Mouse (Mus musculus) kidney, embryonic 16.5 days (tissue): Measurements from ENCODE around the gene Vac14. TPM values are rescaled to one million over a fixed set of nuclear protein-coding genes. Genes with fewer than 3 reads are reported as not detected.
"Not testable (repeated sequence)": the region's sequence is repeated elsewhere in the genome, so short reads cannot be mapped to it uniquely, and the experiment has no call there.

Source experiments
- ATAC-seq: fragments of 200-750 bp; cut with Nextera tagmentation; 2 replicates; pipeline ENCODE4 v1.8.0; 2017; ENCODE audit warnings: moderate TSS enrichment; ENCODE audit not compliant: low FRiP score, low TSS enrichment
- H3K27ac ChIP-seq: fragments of 300-500 bp; sonication (generic); 2 replicates; pipeline ENCODE4 v1.5.1; 2014; ENCODE audit warnings: low read length
- H3K27me3 ChIP-seq: fragments of 300-500 bp; sonication (generic); 2 replicates; pipeline ENCODE4 v1.6.1; 2014; ENCODE audit warnings: low read length, control low read depth, mixed read lengths; ENCODE audit not compliant: insufficient read depth
- H3K36me3 ChIP-seq: fragments of 300-500 bp; sonication (generic); 2 replicates; pipeline ENCODE4 v1.6.1; 2014; ENCODE audit warnings: low read length, control low read depth, mixed read lengths; ENCODE audit not compliant: insufficient read depth
- H3K4me1 ChIP-seq: fragments of 300-500 bp; sonication (generic); 2 replicates; pipeline ENCODE4 v1.6.1; 2014; ENCODE audit warnings: low read length, control low read depth, mixed read lengths; ENCODE audit not compliant: insufficient read depth
- H3K4me2 ChIP-seq: fragments of 300-500 bp; sonication (generic); replicated peaks from 2 replicates; pipeline ENCODE4 v1.6.1; 2014; ENCODE audit warnings: low read depth, low read length
- H3K4me3 ChIP-seq: fragments of 300-500 bp; sonication (generic); 2 replicates; pipeline ENCODE4 v1.5.1; 2014; ENCODE audit warnings: mild to moderate bottlenecking, low read length
- H3K9ac ChIP-seq: fragments of 300-500 bp; sonication (generic); replicated peaks from 2 replicates; pipeline ENCODE4 v1.6.1; 2014; ENCODE audit warnings: low read length
- H3K9me3 ChIP-seq: fragments of 300-500 bp; sonication (generic); 2 replicates; pipeline ENCODE4 v1.6.1; 2016; ENCODE audit warnings: low read length, control low read depth
- WGBS: fragments of 180-500 bp; shearing (Covaris S2); extraction: QIAGEN DNeasy Blood & Tissue Kit; methylation state at CpG from one replicate; pipeline ENCODE4 v1.1.7; 2014; 5-methylcytosine and 5-hydroxymethylcytosine counted together
- polyA plus RNA-seq: library from polyadenylated mRNA; unstranded; fragments of >200 nt; fragmentation: Nextera tagmentation; extraction: Ambion mirVana; gene quantifications from 2 replicates; pipeline ENCODE4 v1.2.1, GENCODE M21; 2015

Vac14 gene
- polyA plus RNA-seq, 1 experiment from 2014 or later = 21.7 TPM

GRCm38 (mm10) chr8:110662545-110662944, 44.2 kb downstream of the Vac14 start:
- H3K36me3 ChIP-seq = peaks cover 2% of the 10 kb centered on the region; the same call in 1 of the 2 replicates
- H3K9me3 ChIP-seq = no peaks in the 10 kb centered on the region
- 79% methylated on average over 5 of the region's 5 CpGs for WGBS
- H3K4me1 ChIP-seq = 0 out of 2 replicates have a peak, but pooled peaks cover 14% of the 10 kb centered on the region
- no peak overlapping the region for H3K4me2 ChIP-seq
- no peak overlapping the region for H3K4me3 ChIP-seq
- no peak overlapping the region for H3K9ac ChIP-seq
- ATAC-seq = no peak
- H3K27ac ChIP-seq = no peak overlapping the region
- H3K27me3 ChIP-seq = no peaks in the 10 kb centered on the region

GRCm38 (mm10) chr8:110663015-110663742, 44.8 kb downstream of the Vac14 start:
- peaks cover 2% of the 10 kb centered on the region; the same call in 1 of the 2 replicates for H3K36me3 ChIP-seq
- ATAC-seq = no peak
- 0 out of 2 replicates have a peak, but pooled peaks cover 14% of the 10 kb centered on the region for H3K4me1 ChIP-seq
- 78% methylated on average over 6 of the region's 6 CpGs for WGBS
- H3K4me2 ChIP-seq = no peak overlapping the region
- no peak overlapping the region for H3K9ac ChIP-seq
- no peaks in the 10 kb centered on the region for H3K27me3 ChIP-seq
- H3K9me3 ChIP-seq = no peaks in the 10 kb centered on the region
- H3K27ac ChIP-seq = no peak overlapping the region
- H3K4me3 ChIP-seq = no peak overlapping the region

- Histone ChIP-seq H3K4me1 (0 out of 2 replicates have a peak, but pooled peaks cover 14% of the 10 kb centered on the region), H3K27ac (peak overlapping the region; percentile 52), H3K9me3 (no peaks in the 10 kb centered on the region), H3K4me2 (no peak overlapping the region), H3K27me3 (no peaks in the 10 kb centered on the region), H3K4me3 (no peak overlapping the region), H3K36me3 (peaks cover 2% of the 10 kb centered on the region; the same call in 1 of the 2 replicates), H3K9ac (no peak overlapping the region)
- no peak for ATAC-seq
- 63% methylated on average over 7 of the region's 7 CpGs for WGBS
Measured at GRCm38 (mm10) chr8:110664202-110664896, 46.0 kb downstream of the Vac14 start.

- Histone ChIP-seq H3K27ac (peak overlapping the region; percentile 52), H3K4me1 (0 out of 2 replicates have a peak, but pooled peaks cover 11% of the 10 kb centered on the region), H3K36me3 (peaks cover 2% of the 10 kb centered on the region; the same call in 1 of the 2 replicates), H3K27me3 (no peaks in the 10 kb centered on the region), H3K4me3 (no peak overlapping the region), H3K9ac (no peak overlapping the region), H3K4me2 (no peak overlapping the region), H3K9me3 (no peaks in the 10 kb centered on the region)
- WGBS = 74% methylated on average over 3 of the region's 3 CpGs
- peak; percentile 55; the same call in 1 of the 2 replicates for ATAC-seq
Measured at GRCm38 (mm10) chr8:110665000-110665399, 46.6 kb downstream of the Vac14 start.

GRCm38 (mm10) chr8:110667590-110668177, 49.3 kb downstream of the Vac14 start:
- not testable (repeated sequence) for ATAC-seq, H3K9me3 ChIP-seq, H3K36me3 ChIP-seq, H3K4me2 ChIP-seq, H3K27ac ChIP-seq, H3K4me1 ChIP-seq, H3K9ac ChIP-seq, H3K27me3 ChIP-seq, H3K4me3 ChIP-seq
- WGBS = 82% methylated on average over 8 of the region's 8 CpGs

- Histone ChIP-seq H3K4me3 (no peak overlapping the region), H3K4me1 (no peaks in the 10 kb centered on the region), H3K9ac (no peak overlapping the region), H3K4me2 (no peak overlapping the region), H3K36me3 (peaks cover 8% of the 10 kb centered on the region; the same call in 1 of the 2 replicates), H3K27ac (no peak overlapping the region), H3K27me3 (no peaks in the 10 kb centered on the region), H3K9me3 (no peaks in the 10 kb centered on the region)
- no peak for ATAC-seq
- WGBS = 69% methylated on average over 8 of the region's 8 CpGs
Measured at GRCm38 (mm10) chr8:110669932-110670628, 51.7 kb downstream of the Vac14 start.

GRCm38 (mm10) chr8:110671309-110671708, 52.9 kb downstream of the Vac14 start:
- ATAC-seq = no peak
- Histone ChIP-seq H3K4me2 (no peak overlapping the region), H3K27me3 (no peaks in the 10 kb centered on the region), H3K9me3 (no peaks in the 10 kb centered on the region), H3K36me3 (peaks cover 9% of the 10 kb centered on the region; the same call in 1 of the 2 replicates), H3K4me1 (no peaks in the 10 kb centered on the region), H3K27ac (peak overlapping the region; percentile 85), H3K9ac (no peak overlapping the region), H3K4me3 (no peak overlapping the region)
- WGBS = 70% methylated on average over 6 of the region's 6 CpGs

- 0 out of 2 replicates have a peak, but pooled peaks have one; percentile 50 for ATAC-seq
- H3K36me3 ChIP-seq = peaks cover 12% of the 10 kb centered on the region; the same call in 1 of the 2 replicates
- no peak overlapping the region; the same call in 1 of the 2 replicates for H3K9ac ChIP-seq
- H3K4me2 ChIP-seq = no peak overlapping the region
- no peak overlapping the region for H3K4me3 ChIP-seq
- WGBS = 66% methylated on average over 2 of the region's 2 CpGs
- H3K4me1 ChIP-seq = no peaks in the 10 kb centered on the region
- H3K27me3 ChIP-seq = no peaks in the 10 kb centered on the region
- peak overlapping the region; percentile 85 for H3K27ac ChIP-seq
- no peaks in the 10 kb centered on the region for H3K9me3 ChIP-seq
Measured at GRCm38 (mm10) chr8:110672133-110672532, 53.7 kb downstream of the Vac14 start.

- WGBS = 75% methylated on average over 2 of the region's 2 CpGs
- Histone ChIP-seq H3K27ac (peak overlapping the region; percentile 85), H3K36me3 (peaks cover 12% of the 10 kb centered on the region; the same call in 1 of the 2 replicates), H3K4me3 (no peak overlapping the region), H3K27me3 (no peaks in the 10 kb centered on the region), H3K9ac (no peak overlapping the region), H3K4me1 (no peaks in the 10 kb centered on the region), H3K4me2 (no peak overlapping the region), H3K9me3 (no peaks in the 10 kb centered on the region)
- ATAC-seq = no peak
Measured at GRCm38 (mm10) chr8:110673168-110673567, 54.8 kb downstream of the Vac14 start.
